25 mouse cellular contexts compared by ENCODE assay signal in genomic region chr10:127204589-127204988, GRCm38 (mm10). TPM values are rescaled to one million over a fixed set of nuclear protein-coding genes. Genes with fewer than 3 reads are reported as not detected.
DNase-seq lines count a peak whose midpoint lies in the region; ATAC-seq and TF ChIP-seq lines count a peak whose summit lies in the region.
"Had no signal": no experiment of that assay in that cellular context is flagged by ENCODE, and none has a peak within 500 bp of the region (broad histone marks: within the 10 kb centered on the region; RNA-seq: fewer than 3 reads in every experiment).

No protein-coding gene starts in this region.

- H3K27ac ChIP-seq in heart, embryonic 10.5 days: peak overlapping the region; percentile 64; the same call in 1 of the 2 replicates
- no peak overlapping the region for H3K27ac ChIP-seq in lung, postnatal 0 days (ENCODE audit: low read length)
- H3K27ac ChIP-seq in liver, embryonic 14.5 days: peak overlapping the region; percentile 100
- H3K27ac ChIP-seq: forebrain, embryonic 12.5 days; hindbrain, embryonic 15.5 days; intestine, embryonic 15.5 days; limb, embryonic 12.5 days; macrophage; neural tube, embryonic 13.5 days; stomach, postnatal 0 days had no signal

- no peak overlapping the region for H3K4me3 ChIP-seq in heart, embryonic 10.5 days
- H3K4me3 ChIP-seq in lung, postnatal 0 days (ENCODE audit: low read depth, low read length): no peak overlapping the region
- H3K4me3 ChIP-seq in liver, embryonic 14.5 days (ENCODE audit: insufficient read depth in 1 of 2, low read depth in 2 of 2, low read length in 2 of 2): peak overlapping the region; percentile 52 to 53
- H3K4me3 ChIP-seq: forebrain, embryonic 12.5 days; hindbrain, embryonic 15.5 days; intestine, embryonic 15.5 days; limb, embryonic 12.5 days; neural tube, embryonic 13.5 days had no signal

- H3K9me3 ChIP-seq in heart, embryonic 10.5 days: no peaks in the 10 kb centered on the region
- no peaks in the 10 kb centered on the region for H3K9me3 ChIP-seq in lung, postnatal 0 days (ENCODE audit: low read length)
- no peaks in the 10 kb centered on the region for H3K9me3 ChIP-seq in liver, embryonic 14.5 days (ENCODE audit: control insufficient read depth, low read length)
- H3K9me3 ChIP-seq: forebrain, embryonic 12.5 days; hindbrain, embryonic 15.5 days; intestine, embryonic 15.5 days; limb, embryonic 12.5 days; neural tube, embryonic 13.5 days had no signal

- peaks cover 84% of the 10 kb centered on the region for H3K36me3 ChIP-seq in heart, embryonic 10.5 days
- H3K36me3 ChIP-seq in lung, postnatal 0 days (ENCODE audit: insufficient read depth, low read length): peaks cover 25% of the 10 kb centered on the region
- peaks cover 93% of the 10 kb centered on the region for H3K36me3 ChIP-seq in liver, embryonic 14.5 days (replicated peaks; ENCODE audit: control insufficient read depth, insufficient read depth, low read depth)

- no peaks in the 10 kb centered on the region for H3K27me3 ChIP-seq in heart, embryonic 10.5 days (ENCODE audit: insufficient read depth, poor library complexity, severe bottlenecking)
- no peaks in the 10 kb centered on the region for H3K27me3 ChIP-seq in lung, postnatal 0 days (replicated peaks; ENCODE audit: insufficient read depth, low read length)
- no peaks in the 10 kb centered on the region for H3K27me3 ChIP-seq in liver, embryonic 14.5 days (ENCODE audit: control insufficient read depth, insufficient read depth, low read length)
- H3K27me3 ChIP-seq: forebrain, embryonic 12.5 days; hindbrain, embryonic 15.5 days; intestine, embryonic 15.5 days; limb, embryonic 12.5 days; neural tube, embryonic 13.5 days had no signal

- no peak overlapping the region for H3K9ac ChIP-seq in lung, postnatal 0 days (replicated peaks; ENCODE audit: low read depth)
- H3K9ac ChIP-seq in liver, embryonic 14.5 days (replicated peaks): peak overlapping the region; percentile 85
- H3K9ac ChIP-seq: forebrain, embryonic 12.5 days; hindbrain, embryonic 15.5 days; intestine, embryonic 15.5 days; limb, embryonic 12.5 days; neural tube, embryonic 13.5 days had no signal

- 87% methylated on average over 5 of the region's 5 CpGs for WGBS in heart, embryonic 10.5 days
- WGBS in lung, postnatal 0 days: 54% methylated on average over 5 of the region's 5 CpGs
- 29% methylated on average over 5 of the region's 5 CpGs for WGBS in liver, embryonic 14.5 days (ENCODE audit: insufficient replicate concordance)

- peak; percentile 86 for ATAC-seq in lung, postnatal 0 days
- peak; percentile 18; the same call in 1 of the 2 replicates for ATAC-seq in liver, embryonic 14.5 days (ENCODE audit: insufficient read depth)
- ATAC-seq: CD4-positive, CD25-positive, alpha-beta regulatory T cell, adult 4 months had no signal

- intact Hi-C loops in heart, postnatal 10 days (cut with DNase I): no loop called here

- DNase-seq in heart, embryonic 10.5 days (ENCODE audit: low spot score): no peak
- DNase-seq in heart, postnatal 10 days: no peak
- peak; percentile 72 for DNase-seq in lung, postnatal 0 days (ENCODE audit: low spot score)
- DNase-seq in lung, postnatal 14 days: no peak
- DNase-seq in liver, embryonic 14.5 days (ENCODE audit: low read depth in 3 of 3, low spot score in 3 of 3): no peak
- no peak for DNase-seq in layer of hippocampus, postnatal 14 days (ENCODE audit: low spot score in 2 of 2)
- DNase-seq in layer of hippocampus, adult 9-10 months (ENCODE audit: low spot score): no peak
- DNase-seq: adrenal gland, postnatal 25 days; cerebellum, adult 11-12 months; cerebellum, postnatal 36 days; gastrocnemius, postnatal 10 days; heart, adult 18-20 months; heart, postnatal 14 days; kidney, adult 9 months; kidney, postnatal 25 days; midbrain, embryonic 14.5 days; right cerebral cortex, adult 18-20 months had no signal

- H3K4me2 ChIP-seq in lung, postnatal 0 days (replicated peaks; ENCODE audit: low read depth, low read length): no peak overlapping the region
- H3K4me2 ChIP-seq in liver, embryonic 14.5 days (ENCODE audit: low read depth): peak overlapping the region; percentile 91
- H3K4me2 ChIP-seq: forebrain, embryonic 12.5 days; hindbrain, embryonic 15.5 days; intestine, embryonic 15.5 days; limb, embryonic 12.5 days; neural tube, embryonic 13.5 days had no signal

- peaks cover 7% of the 10 kb centered on the region for H3K4me1 ChIP-seq in heart, embryonic 10.5 days
- H3K4me1 ChIP-seq in lung, postnatal 0 days (ENCODE audit: insufficient read depth, low read depth, low read length): no peaks in the 10 kb centered on the region
- peaks cover 53 to 54% of the 10 kb centered on the region in 2 experiments for H3K4me1 ChIP-seq in liver, embryonic 14.5 days (replicated peaks; ENCODE audit: control insufficient read depth in 2 of 2, insufficient read depth in 2 of 2, low read length in 1 of 2)
- H3K4me1 ChIP-seq: forebrain, embryonic 12.5 days; intestine, embryonic 15.5 days; limb, embryonic 12.5 days had no signal

- no peak for TF ChIP-seq EP300 in lung, postnatal 0 days (IDR thresholded peaks at IDR 0.05)
- peak; percentile 15; the same call in 1 of the 2 replicates for TF ChIP-seq EP300 in liver, embryonic 14.5 days (IDR thresholded peaks at IDR 0.05; ENCODE audit: low read depth)

- no peak for TF ChIP-seq CTCF in lung, postnatal 0 days (IDR thresholded peaks at IDR 0.05)
- no peak for TF ChIP-seq CTCF in liver, embryonic 14.5 days (IDR thresholded peaks at IDR 0.05; ENCODE audit: low read depth)

RNA-seq across cellular contexts. Expression of gene Pip4k2c, which starts 6.8 kb away (rescaled TPM):
- 27.9 and 29.3 TPM in 2 replicates for polyA plus RNA-seq in heart, embryonic 10.5 days (2016; fragmentation: Nextera tagmentation; extraction: Ambion mirVana)
- 10 to 100 TPM; 26.4 to 28.7 TPM for total RNA-seq in heart, postnatal 10 days (2021)
- 31.0 and 35.1 TPM in 2 replicates for polyA plus RNA-seq in lung, postnatal 0 days (2015; fragmentation: Nextera tagmentation; extraction: Ambion mirVana)
- 28.2 and 31.2 TPM in 2 replicates for polyA plus RNA-seq in liver, embryonic 14.5 days (2012; rRNA removed)
- polyA plus RNA-seq in liver, embryonic 14.5 days (2014; fragmentation: Nextera tagmentation; extraction: Ambion mirVana): 25.7 and 31.1 TPM in 2 replicates
- total RNA-seq in layer of hippocampus, postnatal 14 days (2021): 10 to 100 TPM; 65.7 to 69.2 TPM

RNA-seq across cellular contexts. Expression of gene Dtx3, which starts 9.1 kb away (rescaled TPM):
- 78.4 and 91.4 TPM in 2 replicates for polyA plus RNA-seq in heart, embryonic 10.5 days (2016; fragmentation: Nextera tagmentation; extraction: Ambion mirVana)
- 10 to 100 TPM; 48.4 to 52.2 TPM for total RNA-seq in heart, postnatal 10 days (2021)
- polyA plus RNA-seq in lung, postnatal 0 days (2015; fragmentation: Nextera tagmentation; extraction: Ambion mirVana): 47.5 and 47.8 TPM in 2 replicates
- 35.9 and 38.6 TPM in 2 replicates for polyA plus RNA-seq in liver, embryonic 14.5 days (2012; rRNA removed)
- polyA plus RNA-seq in liver, embryonic 14.5 days (2014; fragmentation: Nextera tagmentation; extraction: Ambion mirVana): 11.2 and 15.0 TPM in 2 replicates
- 100 to 1,000 TPM; 200 to 207 TPM for total RNA-seq in layer of hippocampus, postnatal 14 days (2021)

RNA-seq across cellular contexts. Expression of gene Arhgef25, which starts 14.7 kb away (rescaled TPM):
- polyA plus RNA-seq in heart, embryonic 10.5 days (2016; fragmentation: Nextera tagmentation; extraction: Ambion mirVana): 21.4 and 28.8 TPM in 2 replicates
- total RNA-seq in heart, postnatal 10 days (2021): 10 to 100 TPM; 20.8 to 21.0 TPM
- polyA plus RNA-seq in lung, postnatal 0 days (2015; fragmentation: Nextera tagmentation; extraction: Ambion mirVana): 27.9 and 37.1 TPM in 2 replicates
- 6.9 and 7.7 TPM in 2 replicates for polyA plus RNA-seq in liver, embryonic 14.5 days (2012; rRNA removed)
- 3.4 and 4.8 TPM in 2 replicates for polyA plus RNA-seq in liver, embryonic 14.5 days (2014; fragmentation: Nextera tagmentation; extraction: Ambion mirVana)
- 100 to 1,000 TPM; 196 to 200 TPM for total RNA-seq in layer of hippocampus, postnatal 14 days (2021)
- polyA plus RNA-seq: macrophage had no signal

RNA-seq across cellular contexts. Expression of gene Slc26a10, which starts 24.1 kb away (rescaled TPM):
- polyA plus RNA-seq in heart, embryonic 10.5 days (2016; fragmentation: Nextera tagmentation; extraction: Ambion mirVana): 9.2 and 12.9 TPM in 2 replicates
- 10 to 100 TPM; 40.8 to 48.0 TPM for total RNA-seq in heart, postnatal 10 days (2021)
- polyA plus RNA-seq in lung, postnatal 0 days (2015; fragmentation: Nextera tagmentation; extraction: Ambion mirVana): 1.0 and 1.1 TPM in 2 replicates
- 1.5 and 1.7 TPM in 2 replicates for polyA plus RNA-seq in liver, embryonic 14.5 days (2012; rRNA removed)
- 0.75 and 1.3 TPM in 2 replicates for polyA plus RNA-seq in liver, embryonic 14.5 days (2014; fragmentation: Nextera tagmentation; extraction: Ambion mirVana)
- 1 to 10 TPM; 4.6 to 5.9 TPM for total RNA-seq in layer of hippocampus, postnatal 14 days (2021)

RNA-seq across cellular contexts. Expression of gene B4galnt1, which starts 39.6 kb away (rescaled TPM):
- polyA plus RNA-seq in heart, embryonic 10.5 days (2016; fragmentation: Nextera tagmentation; extraction: Ambion mirVana): 1.5 and 3.6 TPM in 2 replicates
- 1 to 10 TPM; 3.6 to 3.8 TPM for total RNA-seq in heart, postnatal 10 days (2021)
- 9.1 and 9.6 TPM in 2 replicates for polyA plus RNA-seq in lung, postnatal 0 days (2015; fragmentation: Nextera tagmentation; extraction: Ambion mirVana)
- 9.9 and 10.4 TPM in 2 replicates for polyA plus RNA-seq in liver, embryonic 14.5 days (2012; rRNA removed)
- 14.6 and 17.1 TPM in 2 replicates for polyA plus RNA-seq in liver, embryonic 14.5 days (2014; fragmentation: Nextera tagmentation; extraction: Ambion mirVana)
- total RNA-seq in layer of hippocampus, postnatal 14 days (2021): 100 to 1,000 TPM; 108 to 110 TPM

Comparison
In these comparisons a context has a peak if more than half of its experiments do, and no peak if none do; other contexts are left out.
1. H3K4me3 ChIP-seq: peak in liver, embryonic 14.5 days (2 of 2); none in heart, embryonic 10.5 days (single experiment) and lung, postnatal 0 days (single experiment).